Mouse (Mus musculus) hindbrain, embryonic 10.5 days (tissue): ENCODE data around the gene Sycp2l. TPM values are rescaled to one million over a fixed set of nuclear protein-coding genes. Genes with fewer than 3 reads are reported as not detected.

Source experiments
- DNase-seq: peaks from one replicate; pipeline ENCODE4 v3.0.0-alpha.2; 2017; ENCODE audit warnings: low spot score
- H3K27ac ChIP-seq: fragments of 300-500 bp; sonication (generic); 2 replicates; pipeline ENCODE4 v1.5.1; 2016; ENCODE audit warnings: mild to moderate bottlenecking, moderate library complexity
- H3K27me3 ChIP-seq: fragments of 300-500 bp; sonication (generic); 2 replicates; pipeline ENCODE4 v1.6.1; 2016; ENCODE audit warnings: mild to moderate bottlenecking; ENCODE audit not compliant: poor library complexity, insufficient read depth, severe bottlenecking
- H3K36me3 ChIP-seq: fragments of 300-500 bp; sonication (generic); 2 replicates; pipeline ENCODE4 v1.6.1; 2016; ENCODE audit warnings: mild to moderate bottlenecking, moderate library complexity
- H3K4me1 ChIP-seq: fragments of 300-500 bp; sonication (generic); replicated peaks from 2 replicates; pipeline ENCODE4 v1.6.1; 2016; ENCODE audit warnings: mild to moderate bottlenecking
- H3K4me3 ChIP-seq: fragments of 300-500 bp; sonication (generic); 2 replicates; pipeline ENCODE4 v1.5.1; 2016; ENCODE audit warnings: mild to moderate bottlenecking, moderate library complexity
- H3K9me3 ChIP-seq: fragments of 300-500 bp; sonication (generic); 2 replicates; pipeline ENCODE4 v1.6.1; 2016; ENCODE audit warnings: mild to moderate bottlenecking, moderate library complexity
- WGBS: fragments of 180-500 bp; shearing (Covaris S2); methylation state at CpG from one replicate; pipeline ENCODE4 v1.1.7; 2016; 5-methylcytosine and 5-hydroxymethylcytosine counted together
- polyA plus RNA-seq: library from polyadenylated mRNA; unstranded; fragments of >200 nt; fragmentation: Nextera tagmentation; extraction: Ambion mirVana; gene quantifications from 2 replicates; pipeline ENCODE4 v1.2.1, GENCODE M21; 2016

The Sycp2l gene
- polyA plus RNA-seq, result 0.15 TPM in 1 of 2 replicates, not detected in the other

- 33% methylated on average over 14 of the region's 14 CpGs for WGBS
- DNase-seq, result no peak
- H3K9me3 ChIP-seq, result no peaks in the 10 kb centered on the region
- H3K36me3 ChIP-seq, result no peaks in the 10 kb centered on the region
- peaks cover 9% of the 10 kb centered on the region for H3K4me1 ChIP-seq
- H3K4me3 ChIP-seq, result peak within 1 kb of the TSS; percentile 38
- H3K27ac ChIP-seq, result no peak within 1 kb of the TSS
- peaks cover 44% of the 10 kb centered on the region for H3K27me3 ChIP-seq
Measured at GRCm38 (mm10) chr13:41113940-41114339, at the start of gene Sycp2l. Gene Sycp2l, plus strand, starts transcription at chr13:41114307.

- H3K9me3 ChIP-seq, result no peaks in the 10 kb centered on the region
- no peaks in the 10 kb centered on the region for H3K4me1 ChIP-seq
- WGBS, result 96% methylated on average over 4 of the region's 4 CpGs
- no peaks in the 10 kb centered on the region for H3K27me3 ChIP-seq
- no peaks in the 10 kb centered on the region for H3K36me3 ChIP-seq
- DNase-seq, result no peak
- no peak overlapping the region for H3K27ac ChIP-seq
- no peak overlapping the region for H3K4me3 ChIP-seq
Measured at GRCm38 (mm10) chr13:41067618-41068017, 46.5 kb upstream of the Sycp2l start.

- DNase-seq, result no peak
- peaks cover 2% of the 10 kb centered on the region; the same call in 1 of the 2 replicates for H3K27me3 ChIP-seq
- WGBS, result 94% methylated on average over 11 of the region's 11 CpGs
Measured at GRCm38 (mm10) chr13:41071617-41072016, 42.5 kb upstream of the Sycp2l start.

GRCm38 (mm10) chr13:41073819-41074218 is 40.3 kb upstream of the Sycp2l start:
- Histone ChIP-seq H3K4me3 (no peak overlapping the region), H3K27me3 (peaks cover 24% of the 10 kb centered on the region), H3K9me3 (no peaks in the 10 kb centered on the region), H3K36me3 (no peaks in the 10 kb centered on the region), H3K4me1 (peaks cover 4% of the 10 kb centered on the region), H3K27ac (no peak overlapping the region)
- 89% methylated on average over 5 of the region's 5 CpGs for WGBS
- no peak for DNase-seq

More at GRCm38 (mm10) chr13:41071617-41072016, 42.5 kb upstream of the Sycp2l start:
- no peaks in the 10 kb centered on the region for H3K36me3 ChIP-seq
- H3K4me3 ChIP-seq, result no peak overlapping the region
- H3K27ac ChIP-seq, result no peak overlapping the region
- no peaks in the 10 kb centered on the region for H3K9me3 ChIP-seq
- H3K4me1 ChIP-seq, result no peaks in the 10 kb centered on the region

GRCm38 (mm10) chr13:41077921-41078320 is 36.2 kb upstream of the Sycp2l start:
- Histone ChIP-seq H3K9me3 (no peaks in the 10 kb centered on the region), H3K27me3 (peaks cover 54% of the 10 kb centered on the region), H3K27ac (no peak overlapping the region), H3K4me3 (no peak overlapping the region), H3K36me3 (no peaks in the 10 kb centered on the region), H3K4me1 (peaks cover 13% of the 10 kb centered on the region)
- no peak for DNase-seq
- WGBS, result 75% methylated on average over 9 of the region's 9 CpGs

- peak; percentile 8 for DNase-seq
- H3K36me3 ChIP-seq, result no peaks in the 10 kb centered on the region
- H3K27me3 ChIP-seq, result peaks cover 54% of the 10 kb centered on the region
- peak overlapping the region; percentile 60 for H3K4me3 ChIP-seq
- peaks cover 13% of the 10 kb centered on the region for H3K4me1 ChIP-seq
- peak overlapping the region; percentile 17 for H3K27ac ChIP-seq
- H3K9me3 ChIP-seq, result no peaks in the 10 kb centered on the region
- WGBS, result 7% methylated on average over 24 of the region's 24 CpGs
Measured at GRCm38 (mm10) chr13:41078690-41079420, 35.3 kb upstream of the Sycp2l start.

- DNase-seq, result peak; percentile 72
- peaks cover 54% of the 10 kb centered on the region for H3K27me3 ChIP-seq
- under 1% methylated on average over 40 of the region's 40 CpGs for WGBS
- H3K9me3 ChIP-seq, result no peaks in the 10 kb centered on the region
- peak within 1 kb of the TSS; percentile 17 for H3K27ac ChIP-seq
- H3K36me3 ChIP-seq, result no peaks in the 10 kb centered on the region
- H3K4me3 ChIP-seq, result peak within 1 kb of the TSS; percentile 60
- peaks cover 13% of the 10 kb centered on the region for H3K4me1 ChIP-seq
Measured at GRCm38 (mm10) chr13:41079421-41079780, 34.7 kb upstream of the Sycp2l start, which contains the start of gene Mak. Gene Mak, minus strand, starts transcription at chr13:41079706.

GRCm38 (mm10) chr13:41079859-41080258 is 34.2 kb upstream of the Sycp2l start:
- no peaks in the 10 kb centered on the region for H3K36me3 ChIP-seq
- 59% methylated on average over 5 of the region's 5 CpGs for WGBS
- H3K27me3 ChIP-seq, result peaks cover 54% of the 10 kb centered on the region
- no peaks in the 10 kb centered on the region for H3K9me3 ChIP-seq
- no peak for DNase-seq
- no peak overlapping the region for H3K27ac ChIP-seq
- H3K4me3 ChIP-seq, result peak overlapping the region; percentile 60; the same call in 1 of the 2 replicates
- peaks cover 13% of the 10 kb centered on the region for H3K4me1 ChIP-seq

- no peak overlapping the region for H3K4me3 ChIP-seq
- H3K36me3 ChIP-seq, result no peaks in the 10 kb centered on the region
- peaks cover 13% of the 10 kb centered on the region for H3K4me1 ChIP-seq
- H3K9me3 ChIP-seq, result no peaks in the 10 kb centered on the region
- 91% methylated on average over 6 of the region's 6 CpGs for WGBS
- no peak overlapping the region for H3K27ac ChIP-seq
- DNase-seq, result no peak
- H3K27me3 ChIP-seq, result peaks cover 54% of the 10 kb centered on the region
Measured at GRCm38 (mm10) chr13:41080700-41081099, 33.4 kb upstream of the Sycp2l start.

GRCm38 (mm10) chr13:41084521-41084920 is 29.6 kb upstream of the Sycp2l start:
- peaks cover 1% of the 10 kb centered on the region for H3K4me1 ChIP-seq
- H3K9me3 ChIP-seq, result no peaks in the 10 kb centered on the region
- peaks cover 24% of the 10 kb centered on the region for H3K27me3 ChIP-seq
- no peak overlapping the region for H3K27ac ChIP-seq
- no peak for DNase-seq
- H3K36me3 ChIP-seq, result no peaks in the 10 kb centered on the region
- no peak overlapping the region for H3K4me3 ChIP-seq
- 91% methylated on average over 3 of the region's 3 CpGs for WGBS

- 18% methylated on average over 2 of the region's 2 CpGs for WGBS
- peaks cover 20% of the 10 kb centered on the region for H3K27me3 ChIP-seq
- no peak for DNase-seq
- H3K9me3 ChIP-seq, result no peaks in the 10 kb centered on the region
- H3K4me3 ChIP-seq, result no peak overlapping the region
- H3K36me3 ChIP-seq, result no peaks in the 10 kb centered on the region
- no peak overlapping the region for H3K27ac ChIP-seq
- no peaks in the 10 kb centered on the region for H3K4me1 ChIP-seq
Measured at GRCm38 (mm10) chr13:41085140-41085539, 29.0 kb upstream of the Sycp2l start.

GRCm38 (mm10) chr13:41088746-41089145 is 25.4 kb upstream of the Sycp2l start:
- no peak for DNase-seq
- Histone ChIP-seq H3K9me3 (no peaks in the 10 kb centered on the region), H3K27ac (no peak overlapping the region), H3K4me3 (no peak overlapping the region), H3K27me3 (no peaks in the 10 kb centered on the region), H3K36me3 (no peaks in the 10 kb centered on the region), H3K4me1 (peaks cover 13% of the 10 kb centered on the region)

GRCm38 (mm10) chr13:41091271-41091670 is 22.8 kb upstream of the Sycp2l start:
- peak; percentile 42 for DNase-seq
- Histone ChIP-seq H3K4me3 (peak overlapping the region; percentile 34; the same call in 1 of the 2 replicates), H3K9me3 (no peaks in the 10 kb centered on the region), H3K27ac (peak overlapping the region; percentile 45; the same call in 1 of the 2 replicates), H3K27me3 (no peaks in the 10 kb centered on the region), H3K36me3 (no peaks in the 10 kb centered on the region), H3K4me1 (peaks cover 13% of the 10 kb centered on the region)
- 18% methylated on average over 10 of the region's 10 CpGs for WGBS
